Mouse (Mus musculus): ENCODE data around the gene Tspan9. TPM values are rescaled to one million over a fixed set of nuclear protein-coding genes. Genes with fewer than 3 reads are reported as not detected.

Tspan9 gene
- polyA plus RNA-seq, 1 experiment from 2014 or later = 71.7 TPM

GRCm38 (mm10) chr6:128031096-128031495 lies 112.3 kb downstream of the Tspan9 start:
- Histone ChIP-seq H3K36me3 (replicated peaks; ENCODE audit: control insufficient read depth, insufficient read depth, low read depth, low read length) (no peaks in the 10 kb centered on the region), H3K27ac (replicated peaks; ENCODE audit: low read depth, low read length) (no peak overlapping the region), H3K9me3 (replicated peaks; ENCODE audit: control insufficient read depth, low read length) (no peaks in the 10 kb centered on the region), H3K4me3 (ENCODE audit: low read depth, low read length) (no peak overlapping the region), H3K4me2 (ENCODE audit: low read depth, low read length) (no peak overlapping the region), H3K9ac (replicated peaks; ENCODE audit: low read length) (no peak overlapping the region), H3K27me3 (ENCODE audit: control insufficient read depth, insufficient read depth, low read length) (no peaks in the 10 kb centered on the region), H3K4me1 (ENCODE audit: control insufficient read depth, insufficient read depth, low read length) (peaks cover 6% of the 10 kb centered on the region)
- DNase-seq (ENCODE audit: low spot score) = no peak
- ATAC-seq (replicated peaks; ENCODE audit: insufficient number of reproducible peaks, low FRiP score, low TSS enrichment, low read depth) = no peak
- WGBS = 67% methylated on average over 4 of the region's 4 CpGs

- WGBS = 70% methylated on average over 6 of the region's 6 CpGs
- no peaks in the 10 kb centered on the region for H3K36me3 ChIP-seq (replicated peaks; ENCODE audit: control insufficient read depth, insufficient read depth, low read depth, low read length)
- H3K4me3 ChIP-seq (ENCODE audit: low read depth, low read length) = no peak overlapping the region
- no peaks in the 10 kb centered on the region for H3K9me3 ChIP-seq (replicated peaks; ENCODE audit: control insufficient read depth, low read length)
- no peaks in the 10 kb centered on the region for H3K27me3 ChIP-seq (ENCODE audit: control insufficient read depth, insufficient read depth, low read length)
- H3K4me2 ChIP-seq (ENCODE audit: low read depth, low read length) = no peak overlapping the region
- ATAC-seq (replicated peaks; ENCODE audit: insufficient number of reproducible peaks, low FRiP score, low TSS enrichment, low read depth) = no peak
- H3K9ac ChIP-seq (replicated peaks; ENCODE audit: low read length) = no peak overlapping the region
- no peak overlapping the region for H3K27ac ChIP-seq (replicated peaks; ENCODE audit: low read depth, low read length)
- no peak for DNase-seq (ENCODE audit: low spot score)
- H3K4me1 ChIP-seq (ENCODE audit: control insufficient read depth, insufficient read depth, low read length) = peaks cover 6% of the 10 kb centered on the region
Observed at GRCm38 (mm10) chr6:128030475-128030874, 112.9 kb downstream of the Tspan9 start.

- DNase-seq (ENCODE audit: low spot score) = no peak
- H3K4me1 ChIP-seq (ENCODE audit: control insufficient read depth, insufficient read depth, low read length) = peaks cover 6% of the 10 kb centered on the region
- H3K9ac ChIP-seq (replicated peaks; ENCODE audit: low read length) = no peak overlapping the region
- H3K27ac ChIP-seq (replicated peaks; ENCODE audit: low read depth, low read length) = no peak overlapping the region
- no peaks in the 10 kb centered on the region for H3K9me3 ChIP-seq (replicated peaks; ENCODE audit: control insufficient read depth, low read length)
- H3K4me2 ChIP-seq (ENCODE audit: low read depth, low read length) = no peak overlapping the region
- H3K36me3 ChIP-seq (replicated peaks; ENCODE audit: control insufficient read depth, insufficient read depth, low read depth, low read length) = no peaks in the 10 kb centered on the region
- no peak for ATAC-seq (replicated peaks; ENCODE audit: insufficient number of reproducible peaks, low FRiP score, low TSS enrichment, low read depth)
- WGBS = 84% methylated on average over 9 of the region's 9 CpGs
- no peak overlapping the region for H3K4me3 ChIP-seq (ENCODE audit: low read depth, low read length)
- no peaks in the 10 kb centered on the region for H3K27me3 ChIP-seq (ENCODE audit: control insufficient read depth, insufficient read depth, low read length)
Observed at GRCm38 (mm10) chr6:128029517-128030348, 113.7 kb downstream of the Tspan9 start.

- ATAC-seq (replicated peaks; ENCODE audit: insufficient number of reproducible peaks, low FRiP score, low TSS enrichment, low read depth) (no peak), DNase-seq (ENCODE audit: low spot score) (peak; percentile 60)
- no peak overlapping the region for H3K9ac ChIP-seq (replicated peaks; ENCODE audit: low read length)
- no peak overlapping the region for H3K4me2 ChIP-seq (ENCODE audit: low read depth, low read length)
- H3K27ac ChIP-seq (replicated peaks; ENCODE audit: low read depth, low read length) = no peak overlapping the region
- H3K4me1 ChIP-seq (ENCODE audit: control insufficient read depth, insufficient read depth, low read length) = peaks cover under 1% of the 10 kb centered on the region
- no peaks in the 10 kb centered on the region for H3K27me3 ChIP-seq (ENCODE audit: control insufficient read depth, insufficient read depth, low read length)
- no peaks in the 10 kb centered on the region for H3K9me3 ChIP-seq (replicated peaks; ENCODE audit: control insufficient read depth, low read length)
- H3K36me3 ChIP-seq (replicated peaks; ENCODE audit: control insufficient read depth, insufficient read depth, low read depth, low read length) = no peaks in the 10 kb centered on the region
- 35% methylated on average over 10 of the region's 10 CpGs for WGBS
- H3K4me3 ChIP-seq (ENCODE audit: low read depth, low read length) = no peak overlapping the region
Observed at GRCm38 (mm10) chr6:128028116-128028940, 115.1 kb downstream of the Tspan9 start.

GRCm38 (mm10) chr6:128025997-128026396 lies 117.4 kb downstream of the Tspan9 start:
- no peak for DNase-seq (ENCODE audit: low spot score)

DNA sequence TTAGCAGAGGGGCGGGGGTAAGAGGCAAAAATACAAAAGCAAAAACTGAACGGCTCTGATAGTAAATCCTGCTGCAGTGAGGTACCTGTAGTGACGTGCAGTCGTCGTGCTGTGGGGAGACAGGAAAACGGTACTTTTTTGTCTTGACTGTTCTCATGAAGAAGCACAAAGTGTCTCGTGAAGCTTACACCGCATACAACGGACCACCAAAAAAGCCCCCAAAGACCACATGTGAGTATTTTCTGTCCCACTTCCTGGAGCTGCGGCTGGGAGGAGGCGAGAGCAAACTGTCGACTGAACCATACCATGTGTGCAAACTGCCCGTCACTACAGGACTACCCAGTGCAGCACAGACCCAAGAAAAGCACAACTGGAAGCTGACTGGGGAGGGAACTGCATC lies 117.8 kb downstream of the Tspan9 start:
- no peak for ATAC-seq (replicated peaks; ENCODE audit: insufficient number of reproducible peaks, low FRiP score, low TSS enrichment, low read depth)
- Histone ChIP-seq H3K9me3 (replicated peaks; ENCODE audit: control insufficient read depth, low read length) (no peaks in the 10 kb centered on the region), H3K4me3 (ENCODE audit: low read depth, low read length) (no peak overlapping the region), H3K4me1 (ENCODE audit: control insufficient read depth, insufficient read depth, low read length) (peaks cover 17% of the 10 kb centered on the region), H3K9ac (replicated peaks; ENCODE audit: low read length) (no peak overlapping the region; the same call in 1 of the 2 replicates), H3K27me3 (ENCODE audit: control insufficient read depth, insufficient read depth, low read length) (no peaks in the 10 kb centered on the region), H3K4me2 (ENCODE audit: low read depth, low read length) (no peak overlapping the region), H3K27ac (replicated peaks; ENCODE audit: low read depth, low read length) (no peak overlapping the region), H3K36me3 (replicated peaks; ENCODE audit: control insufficient read depth, insufficient read depth, low read depth, low read length) (no peaks in the 10 kb centered on the region)
- 72% methylated on average over 13 of the region's 13 CpGs for WGBS
- no peak for DNase-seq (ENCODE audit: low spot score)

More at GRCm38 (mm10) chr6:128025997-128026396, 117.4 kb downstream of the Tspan9 start:
- Histone ChIP-seq H3K36me3 (replicated peaks; ENCODE audit: control insufficient read depth, insufficient read depth, low read depth, low read length) (no peaks in the 10 kb centered on the region), H3K9ac (replicated peaks; ENCODE audit: low read length) (no peak overlapping the region), H3K27me3 (ENCODE audit: control insufficient read depth, insufficient read depth, low read length) (no peaks in the 10 kb centered on the region), H3K4me3 (ENCODE audit: low read depth, low read length) (no peak overlapping the region), H3K4me1 (ENCODE audit: control insufficient read depth, insufficient read depth, low read length) (peaks cover 15% of the 10 kb centered on the region), H3K27ac (replicated peaks; ENCODE audit: low read depth, low read length) (no peak overlapping the region), H3K9me3 (replicated peaks; ENCODE audit: control insufficient read depth, low read length) (no peaks in the 10 kb centered on the region), H3K4me2 (ENCODE audit: low read depth, low read length) (no peak overlapping the region)
- WGBS = 85% methylated on average over 8 of the region's 8 CpGs
- ATAC-seq (replicated peaks; ENCODE audit: insufficient number of reproducible peaks, low FRiP score, low TSS enrichment, low read depth) = no peak

DNA sequence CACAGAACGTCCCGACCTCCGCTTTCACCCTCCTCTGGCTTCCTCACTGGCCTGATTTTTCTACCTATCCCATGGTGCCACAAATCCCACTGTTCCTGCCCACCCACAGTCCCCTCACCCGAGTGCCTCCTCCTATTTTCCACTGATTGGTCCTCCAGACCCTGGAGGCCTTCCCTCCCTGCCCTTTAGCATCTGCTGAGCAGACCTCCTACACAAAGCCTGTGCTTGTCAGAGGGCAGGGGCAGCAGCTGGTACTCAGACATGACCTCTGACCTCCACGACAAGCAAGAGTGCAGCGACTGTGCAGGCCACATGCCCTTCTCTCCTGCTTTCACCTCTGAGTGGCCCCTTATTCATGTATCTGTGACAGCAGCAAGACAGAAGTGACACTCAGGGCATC lies 121.2 kb downstream of the Tspan9 start:
- 9% methylated on average over 6 of the region's 6 CpGs for WGBS
- Histone ChIP-seq H3K9ac (replicated peaks; ENCODE audit: low read length) (no peak overlapping the region), H3K4me2 (ENCODE audit: low read depth, low read length) (no peak overlapping the region), H3K27me3 (ENCODE audit: control insufficient read depth, insufficient read depth, low read length) (no peaks in the 10 kb centered on the region), H3K27ac (replicated peaks; ENCODE audit: low read depth, low read length) (no peak overlapping the region), H3K9me3 (replicated peaks; ENCODE audit: control insufficient read depth, low read length) (no peaks in the 10 kb centered on the region), H3K4me3 (ENCODE audit: low read depth, low read length) (no peak overlapping the region), H3K4me1 (ENCODE audit: control insufficient read depth, insufficient read depth, low read length) (peaks cover 17% of the 10 kb centered on the region), H3K36me3 (replicated peaks; ENCODE audit: control insufficient read depth, insufficient read depth, low read depth, low read length) (no peaks in the 10 kb centered on the region)
- DNase-seq (ENCODE audit: low spot score) (peak; percentile 29), ATAC-seq (replicated peaks; ENCODE audit: insufficient number of reproducible peaks, low FRiP score, low TSS enrichment, low read depth) (peak; percentile 32; the same call in 1 of the 2 replicates)

DNA sequence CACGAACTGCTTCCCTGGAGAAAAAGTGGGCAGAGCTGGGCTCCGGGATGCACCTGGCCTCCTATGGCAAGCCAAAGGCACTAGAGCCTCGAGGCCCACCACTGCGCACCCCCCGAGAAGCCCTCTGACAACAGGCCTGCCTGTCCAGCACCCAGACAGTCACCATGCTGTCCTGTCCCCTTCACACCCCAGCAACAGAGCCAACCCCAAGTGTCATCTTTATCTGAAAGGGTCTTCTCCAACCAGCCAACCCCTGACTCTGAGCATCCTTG lies 121.5 kb downstream of the Tspan9 start:
- WGBS = 49% methylated on average over 5 of the region's 5 CpGs
- DNase-seq (ENCODE audit: low spot score) = no peak
- Histone ChIP-seq H3K9ac (replicated peaks; ENCODE audit: low read length) (no peak overlapping the region), H3K27me3 (ENCODE audit: control insufficient read depth, insufficient read depth, low read length) (no peaks in the 10 kb centered on the region), H3K4me1 (ENCODE audit: control insufficient read depth, insufficient read depth, low read length) (peaks cover 17% of the 10 kb centered on the region), H3K4me2 (ENCODE audit: low read depth, low read length) (no peak overlapping the region), H3K27ac (replicated peaks; ENCODE audit: low read depth, low read length) (no peak overlapping the region), H3K4me3 (ENCODE audit: low read depth, low read length) (no peak overlapping the region), H3K36me3 (replicated peaks; ENCODE audit: control insufficient read depth, insufficient read depth, low read depth, low read length) (no peaks in the 10 kb centered on the region), H3K9me3 (replicated peaks; ENCODE audit: control insufficient read depth, low read length) (no peaks in the 10 kb centered on the region)
- ATAC-seq (replicated peaks; ENCODE audit: insufficient number of reproducible peaks, low FRiP score, low TSS enrichment, low read depth) = peak; percentile 2; the same call in 1 of the 2 replicates
